Mouse (Mus musculus) midbrain, embryonic 14.5 days (tissue): ENCODE measurements at regions not wholly inside any gene's neighbourhood (a gene's known extent, or its start where the extent isn't known, plus 50 kb on each side); places are given as distances from the start of the nearest gene placed in this dataset.

Source experiments
- ATAC-seq: fragments of 200-750 bp; cut with Nextera tagmentation; 2 replicates; pipeline ENCODE4 v1.8.0; 2017; ENCODE audit warnings: moderate number of reproducible peaks, moderate library complexity; ENCODE audit not compliant: low FRiP score, low TSS enrichment
- DNase-seq: peaks from one replicate; pipeline ENCODE4 v3.0.0-alpha.2; 2015
- H3K27ac ChIP-seq: fragments of 300-500 bp; sonication (generic); replicated peaks from 2 replicates; pipeline ENCODE4 v1.5.1; 2014; ENCODE audit warnings: mild to moderate bottlenecking, low read depth, low read length, moderate library complexity
- H3K27me3 ChIP-seq: fragments of 300-500 bp; sonication (generic); 2 replicates; pipeline ENCODE4 v1.6.1; 2014; ENCODE audit warnings: low read length, control low read depth, mixed read lengths; ENCODE audit not compliant: control insufficient read depth, insufficient read depth
- H3K36me3 ChIP-seq: fragments of 300-500 bp; sonication (generic); 2 replicates; pipeline ENCODE4 v1.6.1; 2014; ENCODE audit warnings: low read length, control low read depth; ENCODE audit not compliant: control insufficient read depth, insufficient read depth
- H3K4me1 ChIP-seq: fragments of 300-500 bp; sonication (generic); 2 replicates; pipeline ENCODE4 v1.6.1; 2014; ENCODE audit warnings: mild to moderate bottlenecking, antibody characterized with exemption, low read length, control low read depth; ENCODE audit not compliant: control insufficient read depth, insufficient read depth
- H3K4me2 ChIP-seq: fragments of 300-500 bp; sonication (generic); 2 replicates; pipeline ENCODE4 v1.6.1; 2014; ENCODE audit warnings: mild to moderate bottlenecking, low read length, moderate library complexity
- H3K4me3 ChIP-seq: fragments of 300-500 bp; sonication (generic); replicated peaks from 2 replicates; pipeline ENCODE4 v1.5.1; 2014; ENCODE audit warnings: low read depth, low read length
- H3K9ac ChIP-seq: fragments of 300-500 bp; sonication (generic); replicated peaks from 2 replicates; pipeline ENCODE4 v1.6.1; 2014; ENCODE audit warnings: mild to moderate bottlenecking, low read length, moderate library complexity
- H3K9me3 ChIP-seq: fragments of 300-500 bp; sonication (generic); 2 replicates; pipeline ENCODE4 v1.6.1; 2016; ENCODE audit warnings: low read length, control low read depth, mixed read lengths; ENCODE audit not compliant: control insufficient read depth
- WGBS: fragments of 180-500 bp; shearing (Covaris S2); extraction: QIAGEN DNeasy Blood & Tissue Kit; methylation state at CpG from one replicate; pipeline ENCODE4 v1.1.7; 2014; 5-methylcytosine and 5-hydroxymethylcytosine counted together

GRCm38 (mm10) chr7:136283770-136284169 is 567.6 kb upstream of the Mki67 start:
- H3K4me3 ChIP-seq: no peak overlapping the region
- WGBS: 94% methylated on average over 6 of the region's 6 CpGs
- ATAC-seq (no peak), DNase-seq (no peak)
- no peaks in the 10 kb centered on the region for H3K9me3 ChIP-seq
- no peaks in the 10 kb centered on the region for H3K27me3 ChIP-seq
- H3K4me2 ChIP-seq: no peak overlapping the region
- no peaks in the 10 kb centered on the region for H3K4me1 ChIP-seq
- no peaks in the 10 kb centered on the region for H3K36me3 ChIP-seq
- no peak overlapping the region for H3K27ac ChIP-seq
- no peak overlapping the region for H3K9ac ChIP-seq

- Histone ChIP-seq H3K27me3 (no peaks in the 10 kb centered on the region), H3K27ac (no peak overlapping the region), H3K4me3 (no peak overlapping the region), H3K4me2 (no peak overlapping the region), H3K9me3 (no peaks in the 10 kb centered on the region), H3K9ac (no peak overlapping the region), H3K36me3 (no peaks in the 10 kb centered on the region), H3K4me1 (no peaks in the 10 kb centered on the region)
- ATAC-seq (no peak), DNase-seq (no peak)
- 86% methylated on average over 1 of the region's 1 CpGs for WGBS
These were observed 569.4 kb upstream of the Mki67 start for GRCm38 (mm10) chr7:136285606-136286005.

- H3K4me3 ChIP-seq: no peak overlapping the region
- DNase-seq (peak; percentile 14), ATAC-seq (no peak)
- H3K4me1 ChIP-seq: no peaks in the 10 kb centered on the region
- WGBS: 77% methylated on average over 6 of the region's 6 CpGs
- H3K9me3 ChIP-seq: no peaks in the 10 kb centered on the region
- no peak overlapping the region for H3K4me2 ChIP-seq
- no peaks in the 10 kb centered on the region for H3K27me3 ChIP-seq
- H3K36me3 ChIP-seq: no peaks in the 10 kb centered on the region
- H3K9ac ChIP-seq: no peak overlapping the region
- H3K27ac ChIP-seq: no peak overlapping the region
These were observed 577.5 kb upstream of the Mki67 start for GRCm38 (mm10) chr7:136293536-136294145.

- H3K27me3 ChIP-seq: no peaks in the 10 kb centered on the region
- H3K4me1 ChIP-seq: no peaks in the 10 kb centered on the region
- H3K9ac ChIP-seq: no peak overlapping the region
- H3K36me3 ChIP-seq: no peaks in the 10 kb centered on the region
- no peaks in the 10 kb centered on the region for H3K9me3 ChIP-seq
- ATAC-seq: no peak
- 42% methylated on average over 4 of the region's 4 CpGs for WGBS
- H3K4me3 ChIP-seq: no peak overlapping the region
- no peak overlapping the region for H3K4me2 ChIP-seq
- DNase-seq: peak; percentile 36
- H3K27ac ChIP-seq: no peak overlapping the region
These were observed 578.3 kb upstream of the Mki67 start for GRCm38 (mm10) chr7:136294445-136294844.

- 65% methylated on average over 2 of the region's 2 CpGs for WGBS
- H3K9ac ChIP-seq: no peak overlapping the region
- ATAC-seq: no peak
These were observed 581.8 kb upstream of the Mki67 start for GRCm38 (mm10) chr7:136297901-136298513.

GRCm38 (mm10) chr7:136306137-136306536 is 588.3 kb upstream of the Mgmt start:
- ATAC-seq (no peak), DNase-seq (peak; percentile 51)
- H3K27ac ChIP-seq: no peak overlapping the region
- no peaks in the 10 kb centered on the region for H3K36me3 ChIP-seq
- no peak overlapping the region for H3K4me2 ChIP-seq
- 73% methylated on average over 4 of the region's 4 CpGs for WGBS
- no peaks in the 10 kb centered on the region for H3K9me3 ChIP-seq
- H3K4me1 ChIP-seq: no peaks in the 10 kb centered on the region
- H3K4me3 ChIP-seq: no peak overlapping the region
- H3K9ac ChIP-seq: no peak overlapping the region
- no peaks in the 10 kb centered on the region for H3K27me3 ChIP-seq

More at GRCm38 (mm10) chr7:136297901-136298513, 581.8 kb upstream of the Mki67 start:
- no peak for DNase-seq
- H3K27ac ChIP-seq: no peak overlapping the region
- H3K27me3 ChIP-seq: no peaks in the 10 kb centered on the region
- H3K9me3 ChIP-seq: no peaks in the 10 kb centered on the region
- H3K4me1 ChIP-seq: no peaks in the 10 kb centered on the region
- H3K4me3 ChIP-seq: no peak overlapping the region
- no peak overlapping the region for H3K4me2 ChIP-seq
- no peaks in the 10 kb centered on the region for H3K36me3 ChIP-seq

GRCm38 (mm10) chr7:136308765-136309164 is 585.6 kb upstream of the Mgmt start:
- ATAC-seq: no peak
- no peak overlapping the region for H3K27ac ChIP-seq
- H3K9me3 ChIP-seq: no peaks in the 10 kb centered on the region
- no peaks in the 10 kb centered on the region for H3K36me3 ChIP-seq
- no peak overlapping the region for H3K4me2 ChIP-seq
- no peak overlapping the region for H3K9ac ChIP-seq
- no peak overlapping the region for H3K4me3 ChIP-seq
- H3K4me1 ChIP-seq: no peaks in the 10 kb centered on the region
- DNase-seq: no peak
- H3K27me3 ChIP-seq: no peaks in the 10 kb centered on the region

GRCm38 (mm10) chr7:136327281-136327680 is 567.1 kb upstream of the Mgmt start:
- no peak for ATAC-seq
- no peak for DNase-seq
- Histone ChIP-seq H3K4me2 (no peak overlapping the region), H3K9me3 (no peaks in the 10 kb centered on the region), H3K27me3 (no peaks in the 10 kb centered on the region), H3K4me3 (no peak overlapping the region), H3K36me3 (no peaks in the 10 kb centered on the region), H3K27ac (no peak overlapping the region), H3K4me1 (no peaks in the 10 kb centered on the region), H3K9ac (no peak overlapping the region)
- 93% methylated on average over 4 of the region's 4 CpGs for WGBS

- DNase-seq: no peak
These were observed 564.0 kb upstream of the Mgmt start for GRCm38 (mm10) chr7:136330431-136330830.

More at GRCm38 (mm10) chr7:136330431-136330830, 564.0 kb upstream of the Mgmt start:
- Histone ChIP-seq H3K36me3 (no peaks in the 10 kb centered on the region), H3K4me3 (no peak overlapping the region), H3K4me2 (no peak overlapping the region), H3K9me3 (no peaks in the 10 kb centered on the region), H3K27me3 (no peaks in the 10 kb centered on the region), H3K27ac (no peak overlapping the region), H3K4me1 (no peaks in the 10 kb centered on the region), H3K9ac (no peak overlapping the region)
- no peak for ATAC-seq
- 30% methylated on average over 1 of the region's 1 CpGs for WGBS
